25 mouse cellular contexts compared by ENCODE assay signal in the genomic region with DNA sequence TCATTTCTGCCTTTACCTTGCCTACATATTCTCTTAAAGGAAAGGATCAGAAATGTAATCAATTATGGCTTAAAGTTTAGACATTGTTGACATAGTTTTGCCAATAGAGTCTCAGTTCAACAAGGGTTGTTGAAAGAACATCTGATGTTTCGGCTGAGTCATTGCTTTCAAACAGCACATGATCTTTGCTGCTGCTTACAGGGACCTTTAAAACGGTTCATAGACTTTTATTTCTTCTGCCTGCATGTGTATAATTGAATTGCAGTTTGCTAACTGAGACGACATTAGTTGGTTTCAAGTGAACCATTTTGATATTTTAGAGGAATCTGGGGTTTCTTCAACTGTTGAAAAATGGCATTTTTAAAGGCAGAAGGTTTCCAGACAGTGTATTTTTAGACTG.
"Had no signal": no experiment of that assay in that cellular context is flagged by ENCODE, and none has a peak within 500 bp of the region (broad histone marks: within the 10 kb centered on the region; RNA-seq: fewer than 3 reads in every experiment).

No protein-coding gene starts in this region.

- H3K36me3 ChIP-seq: heart, embryonic 13.5 days; heart, embryonic 15.5 days; intestine, embryonic 15.5 days; limb, embryonic 10.5 days; limb, embryonic 12.5 days; liver, embryonic 13.5 days had no signal

- H3K4me2 ChIP-seq: heart, embryonic 11.5 days; heart, embryonic 13.5 days; heart, embryonic 15.5 days; hindbrain, embryonic 14.5 days; intestine, embryonic 15.5 days; limb, embryonic 12.5 days; liver, embryonic 11.5 days; liver, embryonic 13.5 days had no signal

- H3K27ac ChIP-seq: heart, adult 2 months; heart, embryonic 13.5 days; heart, embryonic 15.5 days; hindbrain, embryonic 14.5 days; intestine, embryonic 15.5 days; layer of hippocampus, adult 2 months; left cerebral cortex, adult 2 months; limb, embryonic 10.5 days; limb, embryonic 12.5 days; liver, embryonic 13.5 days had no signal

- H3K4me3 ChIP-seq: heart, adult 2 months; heart, embryonic 13.5 days; heart, embryonic 15.5 days; intestine, embryonic 15.5 days; layer of hippocampus, adult 2 months; left cerebral cortex, adult 2 months; limb, embryonic 10.5 days; limb, embryonic 12.5 days; liver, embryonic 13.5 days had no signal

- H3K9me3 ChIP-seq: heart, embryonic 13.5 days; heart, embryonic 15.5 days; intestine, embryonic 15.5 days; limb, embryonic 10.5 days; limb, embryonic 12.5 days; liver, embryonic 13.5 days had no signal

- DNase-seq: gastrocnemius, postnatal 14 days; gastrocnemius, postnatal 36 days; heart, adult 11 months; heart, adult 2 months; heart, postnatal 14 days; heart, postnatal 36 days; kidney, adult 18-20 months; kidney, adult 8-10 months; kidney, postnatal 10 days; kidney, postnatal 25 days; kidney, postnatal 4 days; liver, embryonic 13.5 days had no signal

- H3K9ac ChIP-seq: heart, embryonic 13.5 days; heart, embryonic 15.5 days; hindbrain, embryonic 14.5 days; intestine, embryonic 15.5 days; limb, embryonic 12.5 days; liver, embryonic 13.5 days had no signal

- ATAC-seq: hindbrain, embryonic 16.5 days; inflammation-experienced regulatory T-cells, adult 6 months; intestine, embryonic 15.5 days; intestine, postnatal 0 days had no signal

- H3K4me1 ChIP-seq: heart, embryonic 13.5 days; heart, embryonic 15.5 days; intestine, embryonic 15.5 days; limb, embryonic 10.5 days; limb, embryonic 12.5 days; liver, embryonic 13.5 days had no signal

- H3K27me3 ChIP-seq: heart, embryonic 13.5 days; heart, embryonic 15.5 days; intestine, embryonic 15.5 days; limb, embryonic 12.5 days; liver, embryonic 13.5 days had no signal
